Mouse (Mus musculus): ENCODE results near the gene Rbfox2.

DNA sequence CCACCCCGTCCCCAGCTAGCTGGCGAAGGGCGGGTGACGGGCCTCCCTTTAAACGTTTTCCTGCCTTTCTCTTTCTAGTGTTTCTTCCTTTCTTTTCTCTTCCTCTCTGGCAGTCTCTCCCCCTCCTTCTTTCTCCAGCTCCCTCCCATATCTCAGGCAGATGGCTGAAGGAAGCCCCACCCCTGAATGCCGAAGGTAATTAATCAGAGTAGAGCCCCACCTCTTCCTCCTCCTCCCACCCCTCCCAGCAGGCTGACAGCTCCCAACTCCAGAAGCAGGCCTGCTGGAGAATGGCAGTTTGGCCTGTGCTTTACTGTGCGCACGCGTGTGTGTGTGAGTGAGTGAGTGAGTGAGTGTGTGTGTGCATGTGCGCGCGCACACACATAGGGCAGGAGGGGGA lies 153.2 kb downstream of the Rbfox2 start:
- TF ChIP-seq CTCF (IDR thresholded peaks at IDR 0.05; ENCODE audit: low read depth, low read length) (no peak), GATA1 (IDR thresholded peaks at IDR 0.05; ENCODE audit: borderline replicate concordance, low read length) (no peak), POLR2AphosphoS5 (IDR thresholded peaks at IDR 0.05; ENCODE audit: insufficient replicate concordance, low read depth, low read length) (no peak), TAL1 (conservative IDR thresholded peaks at IDR 0.05; ENCODE audit: low read depth, low read length) (no peak)

Measured in G1E (cell line).